In the genomic region with DNA sequence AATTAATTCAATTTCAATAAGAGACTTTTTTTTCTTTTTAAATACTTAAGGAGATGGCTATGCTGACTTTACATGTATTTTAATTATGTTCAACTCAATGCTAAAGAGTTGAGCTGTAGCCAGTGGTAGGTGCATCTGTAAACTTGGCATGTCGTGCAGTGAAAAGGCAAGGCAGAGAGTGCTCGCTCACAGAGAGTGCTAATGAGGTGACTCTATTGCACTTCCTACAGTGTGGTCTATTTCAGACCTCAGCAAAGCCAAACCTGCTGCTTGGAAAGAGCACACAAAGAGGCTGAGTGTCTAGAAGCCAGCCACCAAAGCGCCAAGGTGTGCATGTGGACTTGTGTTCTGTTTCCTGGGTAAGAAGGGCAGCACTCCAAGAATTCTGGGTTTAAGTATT, we compare ENCODE assay signal across 14 mouse cellular contexts.
"Had no signal": no experiment of that assay in that cellular context is flagged by ENCODE, and none has a peak within 500 bp of the region (broad histone marks: within the 10 kb centered on the region; RNA-seq: fewer than 3 reads in every experiment).

No protein-coding gene starts in this region.

- DNase-seq: kidney, adult 2 months; kidney, postnatal 14 days; layer of hippocampus, postnatal 36 days; left cerebral cortex, postnatal 4 days; lung, adult 18-20 months; retina, postnatal 1 day; right cerebral cortex, postnatal 14 days; thymus, postnatal 36 days had no signal

- H3K27ac ChIP-seq: kidney, embryonic 15.5 days; limb, embryonic 13.5 days; liver, embryonic 14.5 days; midbrain, embryonic 12.5 days; neural tube, embryonic 12.5 days had no signal

- H3K9me3 ChIP-seq: kidney, embryonic 15.5 days; limb, embryonic 13.5 days; midbrain, embryonic 12.5 days; neural tube, embryonic 12.5 days had no signal

- H3K4me2 ChIP-seq: kidney, embryonic 15.5 days; limb, embryonic 13.5 days; midbrain, embryonic 12.5 days; neural tube, embryonic 12.5 days had no signal

- H3K27me3 ChIP-seq: kidney, embryonic 15.5 days; limb, embryonic 13.5 days; midbrain, embryonic 12.5 days; neural tube, embryonic 12.5 days had no signal

- H3K4me3 ChIP-seq: kidney, embryonic 15.5 days; limb, embryonic 13.5 days; midbrain, embryonic 12.5 days; myocyte; neural tube, embryonic 12.5 days had no signal

- H3K4me1 ChIP-seq: kidney, embryonic 15.5 days; limb, embryonic 13.5 days; midbrain, embryonic 12.5 days; neural tube, embryonic 12.5 days had no signal

- H3K36me3 ChIP-seq: kidney, embryonic 15.5 days; limb, embryonic 13.5 days; midbrain, embryonic 12.5 days; neural tube, embryonic 12.5 days had no signal

- H3K9ac ChIP-seq: kidney, embryonic 15.5 days; limb, embryonic 13.5 days; liver, embryonic 14.5 days; midbrain, embryonic 12.5 days; neural tube, embryonic 12.5 days had no signal
